Mouse (Mus musculus): Measurements from ENCODE around the gene Smim4. TPM values are rescaled to one million over a fixed set of nuclear protein-coding genes. Genes with fewer than 3 reads are reported as not detected.

Smim4 gene
- polyA plus RNA-seq, 1 experiment, result 131 TPM

GRCm38 (mm10) chr14:31088515-31088914 lies 40.2 kb downstream of the Smim4 start:
- TF ChIP-seq GATA1 (IDR thresholded peaks at IDR 0.05; ENCODE audit: low read length), result no peak

- no peak for TF ChIP-seq GATA1 (IDR thresholded peaks at IDR 0.05; ENCODE audit: low read length)
Observed at GRCm38 (mm10) chr14:31087433-31087832, 41.3 kb downstream of the Smim4 start.

- no peak for TF ChIP-seq GATA1 (IDR thresholded peaks at IDR 0.05; ENCODE audit: low read length)
Observed at GRCm38 (mm10) chr14:31081147-31081546, 47.6 kb downstream of the Smim4 start.

- TF ChIP-seq GATA1 (IDR thresholded peaks at IDR 0.05; ENCODE audit: low read length), result no peak
Observed at GRCm38 (mm10) chr14:31079313-31080028, 49.3 kb downstream of the Smim4 start.

- TF ChIP-seq GATA1 (IDR thresholded peaks at IDR 0.05; ENCODE audit: low read length), result no peak
Observed at GRCm38 (mm10) chr14:31078597-31079208, 50.1 kb downstream of the Smim4 start.

GRCm38 (mm10) chr14:31069086-31069733 lies 59.5 kb downstream of the Smim4 start:
- peak; percentile 59 for TF ChIP-seq GATA1 (IDR thresholded peaks at IDR 0.05; ENCODE audit: low read length)

- no peak for TF ChIP-seq GATA1 (IDR thresholded peaks at IDR 0.05; ENCODE audit: low read length)
Observed at GRCm38 (mm10) chr14:31062277-31062676, 66.5 kb downstream of the Smim4 start.

- TF ChIP-seq GATA1 (IDR thresholded peaks at IDR 0.05; ENCODE audit: low read length), result no peak
Observed at GRCm38 (mm10) chr14:31045817-31046216, 82.9 kb downstream of the Smim4 start.

- no peak for TF ChIP-seq GATA1 (IDR thresholded peaks at IDR 0.05; ENCODE audit: low read length)
Observed at GRCm38 (mm10) chr14:31045296-31045695, 83.5 kb downstream of the Smim4 start.

Other genes with a start within 250 kb of the Smim4 start
- gene Mustn1, start 249.8 kb downstream of the Smim4 start, polyA plus RNA-seq (2012), result 0.08 TPM in 2 replicates
- gene Itih4, start 242.5 kb downstream of the Smim4 start, polyA plus RNA-seq (2012), result not detected in 2 replicates
- not detected in 2 replicates for gene Itih3, start 205.2 kb downstream of the Smim4 start, polyA plus RNA-seq (2012)
- gene Itih1, start 185.7 kb downstream of the Smim4 start, polyA plus RNA-seq (2012), result not detected in 2 replicates
- gene Nek4, start 177.6 kb downstream of the Smim4 start, polyA plus RNA-seq (2012), result 6.3 and 7.3 TPM in 2 replicates
- 3.8 and 5.6 TPM in 2 replicates for gene Glt8d1, start 127.6 kb downstream of the Smim4 start, polyA plus RNA-seq (2012)
- 20.9 and 23.5 TPM in 2 replicates for gene Spcs1, start 127.3 kb downstream of the Smim4 start, polyA plus RNA-seq (2012)
- gene Pbrm1, start 109.8 kb downstream of the Smim4 start, polyA plus RNA-seq (2012), result 14.9 and 18.7 TPM in 2 replicates
- 18.9 and 25.4 TPM in 2 replicates for gene Gnl3, start 109.8 kb downstream of the Smim4 start, polyA plus RNA-seq (2012)
- 240 and 457 TPM in 2 replicates for gene Nt5dc2, start 2.1 kb upstream of the Smim4 start, polyA plus RNA-seq (2012)
- not detected in 2 replicates for gene Stab1, start 39.7 kb upstream of the Smim4 start, polyA plus RNA-seq (2012)
- 0.12 TPM in 1 of 2 replicates, not detected in the other for gene Tnnc1, start 79.4 kb upstream of the Smim4 start, polyA plus RNA-seq (2012)
- 166 and 195 TPM in 2 replicates for gene Nisch, start 88.0 kb upstream of the Smim4 start, polyA plus RNA-seq (2012)
- gene Sema3g, start 88.9 kb upstream of the Smim4 start, polyA plus RNA-seq (2012), result not detected in 2 replicates
- 2.5 and 4.5 TPM in 2 replicates for gene Phf7, start 122.4 kb upstream of the Smim4 start, polyA plus RNA-seq (2012)
- gene Bap1, start 122.5 kb upstream of the Smim4 start, polyA plus RNA-seq (2012), result 75.3 and 75.5 TPM in 2 replicates
- gene Dnah1, start 194.9 kb upstream of the Smim4 start, polyA plus RNA-seq (2012), result not detected in 2 replicates
- 8.9 and 11.4 TPM in 2 replicates for gene Capn7, start 207.7 kb upstream of the Smim4 start, polyA plus RNA-seq (2012)